Mouse (Mus musculus) c-Kit-negative CD71-positive TER-119-positive erythroid progenitor cells, embryonic 14.5 days (primary cell): ENCODE data around the gene Hyal3.

ENCODE experiments used
- DNase-seq: peaks from one replicate; pipeline ENCODE4 v3.0.0-alpha.2; 2013; ENCODE audit warnings: low read depth, low spot score

Gene Hyal3

GRCm38 (mm10) chr9:107594281-107595062 lies 13.9 kb downstream of the Hyal3 start:
- DNase-seq: no peak

GRCm38 (mm10) chr9:107596619-107597569 lies 16.3 kb downstream of the Hyal3 start:
- DNase-seq: no peak

GRCm38 (mm10) chr9:107598385-107598784 lies 17.8 kb downstream of the Hyal3 start:
- DNase-seq: no peak

- DNase-seq: no peak
Observed at GRCm38 (mm10) chr9:107599433-107599832, 18.8 kb downstream of the Hyal3 start.

GRCm38 (mm10) chr9:107599842-107600241 lies 19.2 kb downstream of the Hyal3 start:
- DNase-seq: no peak

- DNase-seq: no peak
Observed at GRCm38 (mm10) chr9:107600745-107601144, 20.1 kb downstream of the Hyal3 start.

- DNase-seq: no peak
Observed at GRCm38 (mm10) chr9:107601275-107601674, 20.7 kb downstream of the Hyal3 start.

GRCm38 (mm10) chr9:107602068-107602648 lies 21.5 kb downstream of the Hyal3 start:
- DNase-seq: peak; percentile 81

- DNase-seq: no peak
Observed at GRCm38 (mm10) chr9:107603251-107603650, 22.6 kb downstream of the Hyal3 start.

GRCm38 (mm10) chr9:107605041-107605661 lies 24.5 kb downstream of the Hyal3 start:
- no peak for DNase-seq

- no peak for DNase-seq
Observed at GRCm38 (mm10) chr9:107606591-107606990, 26.0 kb downstream of the Hyal3 start.

- DNase-seq: no peak
Observed at GRCm38 (mm10) chr9:107607036-107607435, 26.4 kb downstream of the Hyal3 start.

- DNase-seq: no peak
Observed at GRCm38 (mm10) chr9:107607653-107608245, 27.1 kb downstream of the Hyal3 start.

GRCm38 (mm10) chr9:107608741-107609432 lies 28.3 kb downstream of the Hyal3 start, which contains the start of gene Sema3b:
TSS of gene Sema3b (minus strand) at chr9:107609229.
- no peak for DNase-seq

GRCm38 (mm10) chr9:107609433-107609830 lies 28.8 kb downstream of the Hyal3 start:
- DNase-seq: no peak

GRCm38 (mm10) chr9:107611456-107612190 lies 31.0 kb downstream of the Hyal3 start:
- DNase-seq: no peak

- DNase-seq: peak; percentile 90
Observed at GRCm38 (mm10) chr9:107612191-107612944, 31.8 kb downstream of the Hyal3 start.

GRCm38 (mm10) chr9:107612945-107613569 lies 32.4 kb downstream of the Hyal3 start:
- DNase-seq: no peak

GRCm38 (mm10) chr9:107615035-107615434 lies 34.4 kb downstream of the Hyal3 start:
- no peak for DNase-seq
